Mouse (Mus musculus) c-Kit-positive CD71-negative TER-119-negative erythroid progenitor cells, embryonic 14.5 days (primary cell): ENCODE data around the gene Rag1.

ENCODE experiments used
- DNase-seq: peaks from one replicate; pipeline ENCODE4 v3.0.0-alpha.2; 2013; ENCODE audit warnings: low read depth

The Rag1 gene

GRCm38 (mm10) chr2:101591356-101591755 lies 57.9 kb downstream of the Rag1 start:
- no peak for DNase-seq
